ENCODE assay signal across 8 mouse cellular contexts in genomic region chr6:83831606-83832123, GRCm38 (mm10). TPM values are rescaled to one million over a fixed set of nuclear protein-coding genes. Genes with fewer than 3 reads are reported as not detected.
A peak's percentile ranks its signal among the peaks of the same experiment; 100 is the strongest.
DNase-seq lines count a peak whose midpoint lies in the region; ATAC-seq and TF ChIP-seq lines count a peak whose summit lies in the region.

TSS of gene Paip2b (minus strand) at chr6:83831741.

- H3K4me1 ChIP-seq in heart, embryonic 12.5 days (replicated peaks): peaks cover 4% of the 10 kb centered on the region; the same call in 1 of the 2 replicates
- H3K4me1 ChIP-seq in kidney, postnatal 0 days (replicated peaks; ENCODE audit: insufficient read depth, low read length): no peaks in the 10 kb centered on the region; the same call in none of the 2 replicates
- no peaks in the 10 kb centered on the region for H3K4me1 ChIP-seq in liver, embryonic 11.5 days (replicated peaks; ENCODE audit: control insufficient read depth, insufficient read depth, low read length)
- peaks cover 3% of the 10 kb centered on the region; the same call in 1 of the 2 replicates for H3K4me1 ChIP-seq in stomach, embryonic 14.5 days (ENCODE audit: control insufficient read depth, insufficient read depth, low read length)

- H3K4me3 ChIP-seq in heart, embryonic 12.5 days: peak within 1 kb of the TSS; percentile 72
- peak within 1 kb of the TSS; percentile 58 for H3K4me3 ChIP-seq in kidney, postnatal 0 days (replicated peaks; ENCODE audit: low read depth, low read length)
- H3K4me3 ChIP-seq in liver, embryonic 11.5 days (ENCODE audit: low read depth, low read length): peak within 1 kb of the TSS; percentile 61
- H3K4me3 ChIP-seq in stomach, embryonic 14.5 days (ENCODE audit: low read depth, low read length): peak within 1 kb of the TSS; percentile 61

- H3K36me3 ChIP-seq in heart, embryonic 12.5 days: 0 out of 2 replicates have a peak, but pooled peaks cover 3% of the 10 kb centered on the region
- no peaks in the 10 kb centered on the region for H3K36me3 ChIP-seq in kidney, postnatal 0 days (ENCODE audit: insufficient read depth, low read length)
- H3K36me3 ChIP-seq in liver, embryonic 11.5 days (ENCODE audit: control insufficient read depth, insufficient read depth, low read length): no peaks in the 10 kb centered on the region
- 0 out of 2 replicates have a peak, but pooled peaks cover 7% of the 10 kb centered on the region for H3K36me3 ChIP-seq in stomach, embryonic 14.5 days (ENCODE audit: control insufficient read depth, insufficient read depth, low read length)

- WGBS in heart, embryonic 12.5 days: under 1% methylated on average over 37 of the region's 37 CpGs
- WGBS in kidney, postnatal 0 days: 0% methylated on average over 37 of the region's 37 CpGs
- under 1% methylated on average over 34 of the region's 37 CpGs for WGBS in liver, embryonic 11.5 days
- under 1% methylated on average over 37 of the region's 37 CpGs for WGBS in stomach, embryonic 14.5 days

- peak; percentile 38 for TF ChIP-seq CTCF in kidney, postnatal 0 days (IDR thresholded peaks at IDR 0.05; ENCODE audit: low read depth)

- H3K27me3 ChIP-seq in heart, embryonic 12.5 days (replicated peaks): no peaks in the 10 kb centered on the region
- H3K27me3 ChIP-seq in kidney, postnatal 0 days (ENCODE audit: insufficient read depth, low read length): no peaks in the 10 kb centered on the region
- no peaks in the 10 kb centered on the region for H3K27me3 ChIP-seq in liver, embryonic 11.5 days (replicated peaks; ENCODE audit: control insufficient read depth, insufficient read depth, low read length)
- H3K27me3 ChIP-seq in stomach, embryonic 14.5 days (ENCODE audit: control insufficient read depth, insufficient read depth, low read length): no peaks in the 10 kb centered on the region

- H3K9me3 ChIP-seq in heart, embryonic 12.5 days (replicated peaks): no peaks in the 10 kb centered on the region
- no peaks in the 10 kb centered on the region for H3K9me3 ChIP-seq in kidney, postnatal 0 days (replicated peaks; ENCODE audit: low read length)
- no peaks in the 10 kb centered on the region for H3K9me3 ChIP-seq in liver, embryonic 11.5 days (ENCODE audit: control insufficient read depth, low read length)
- H3K9me3 ChIP-seq in stomach, embryonic 14.5 days (ENCODE audit: control insufficient read depth, low read depth, low read length): no peaks in the 10 kb centered on the region

- DNase-seq in CD4-positive helper T cell, adult 2 months (ENCODE audit: low read depth, low spot score): peak; percentile 99
- peak; percentile 99 for DNase-seq in brain, embryonic 18.5 days (ENCODE audit: low read depth, low spot score)
- peak; percentile 100 for DNase-seq in kidney, postnatal 0 days (ENCODE audit: low spot score)
- peak; percentile 96 for DNase-seq in liver, embryonic 11.5 days (ENCODE audit: low spot score)
- DNase-seq in naive thymus-derived CD4-positive, alpha-beta T cell, adult 2 months (ENCODE audit: low read depth): peak; percentile 99

- H3K27ac ChIP-seq in heart, embryonic 12.5 days (ENCODE audit: poor library complexity, severe bottlenecking): peak within 1 kb of the TSS; percentile 55
- peak within 1 kb of the TSS; percentile 76 for H3K27ac ChIP-seq in kidney, postnatal 0 days
- H3K27ac ChIP-seq in liver, embryonic 11.5 days (ENCODE audit: low read depth, low read length): peak within 1 kb of the TSS; percentile 42; the same call in 1 of the 2 replicates
- peak within 1 kb of the TSS; percentile 73 for H3K27ac ChIP-seq in stomach, embryonic 14.5 days (ENCODE audit: low read length)

- H3K9ac ChIP-seq in heart, embryonic 12.5 days: peak within 1 kb of the TSS; percentile 74
- peak within 1 kb of the TSS; percentile 68 for H3K9ac ChIP-seq in kidney, postnatal 0 days (ENCODE audit: low read depth, low read length)
- peak within 1 kb of the TSS; percentile 60 for H3K9ac ChIP-seq in liver, embryonic 11.5 days (ENCODE audit: low read depth, low read length)
- H3K9ac ChIP-seq in stomach, embryonic 14.5 days (replicated peaks; ENCODE audit: low read depth, low read length): peak within 1 kb of the TSS; percentile 63

- peak; percentile 99 for ATAC-seq in erythroid progenitor cell, adult 5-6 weeks (replicated peaks; ENCODE audit: low FRiP score, poor library complexity, severe bottlenecking)
- ATAC-seq in heart, embryonic 12.5 days (ENCODE audit: insufficient number of reproducible peaks, low FRiP score): peak; percentile 99
- peak; percentile 98 for ATAC-seq in kidney, postnatal 0 days (replicated peaks; ENCODE audit: low FRiP score, low read depth)
- peak; percentile 99 for ATAC-seq in liver, embryonic 11.5 days (replicated peaks; ENCODE audit: low FRiP score)
- ATAC-seq in stomach, embryonic 14.5 days (ENCODE audit: insufficient number of reproducible peaks, insufficient read depth, low FRiP score, low read depth): peak; percentile 99

- H3K4me2 ChIP-seq in heart, embryonic 12.5 days: peak within 1 kb of the TSS; percentile 85
- H3K4me2 ChIP-seq in kidney, postnatal 0 days (ENCODE audit: low read length): peak within 1 kb of the TSS; percentile 81
- H3K4me2 ChIP-seq in liver, embryonic 11.5 days: peak within 1 kb of the TSS; percentile 75
- H3K4me2 ChIP-seq in stomach, embryonic 14.5 days (replicated peaks; ENCODE audit: low read depth, low read length): peak within 1 kb of the TSS; percentile 83

RNA-seq across cellular contexts. Expression of gene Paip2b, which starts in this region (rescaled TPM):
- 4.7 and 8.8 TPM in 2 replicates for total RNA-seq in erythroid progenitor cell, adult 5-6 weeks (2015; ENCODE audit: low replicate concordance)
- total RNA-seq in erythroid progenitor cell, adult 5-6 weeks (2017; ENCODE audit: low replicate concordance): 5.7 and 7.2 TPM in 2 replicates
- polyA plus RNA-seq in heart, embryonic 12.5 days (2016; fragmentation: Nextera tagmentation; extraction: Ambion mirVana): 12.2 and 13.6 TPM in 2 replicates
- polyA plus RNA-seq in kidney, postnatal 0 days (2015; fragmentation: Nextera tagmentation; extraction: Ambion mirVana): 10.8 and 12.1 TPM in 2 replicates
- polyA plus RNA-seq in liver, embryonic 11.5 days (2014; fragmentation: Nextera tagmentation; extraction: Ambion mirVana): 8.4 and 9.2 TPM in 2 replicates
- 20.7 and 22.0 TPM in 2 replicates for polyA plus RNA-seq in stomach, embryonic 14.5 days (2014; fragmentation: Nextera tagmentation; extraction: Ambion mirVana)

Comparison
In these comparisons a context has a peak if more than half of its experiments do, and no peak if none do; other contexts are left out.
1. Peak in every context shown above with its lines: DNase-seq, ATAC-seq, H3K4me3 ChIP-seq and H3K27ac ChIP-seq.